Mouse (Mus musculus): ENCODE measurements at regions not wholly inside any gene's neighbourhood (a gene's known extent, or its start where the extent isn't known, plus 50 kb on each side); places are given as distances from the start of the nearest gene placed in this dataset.

GRCm38 (mm10) chr1:61238668-61239067 is 260.9 kb downstream of the Icos start:
- no peak for TF ChIP-seq POLR2A (IDR thresholded peaks at IDR 0.05; ENCODE audit: insufficient read depth, low read depth, low read length)
- no peak for TF ChIP-seq CTCF (IDR thresholded peaks at IDR 0.05)

Measured in heart, adult 2 months (tissue).